Mouse (Mus musculus) B cell, adult (primary cell): Measurements from ENCODE around the gene Prr11. TPM values are rescaled to one million over a fixed set of nuclear protein-coding genes. Genes with fewer than 3 reads are reported as not detected.

Experiments used
- total RNA-seq: library from RNA; stranded (reverse); gene quantifications from 4 replicates; pipeline ENCODE4 v1.2.4, GENCODE M21; 2023; ENCODE audit not compliant: inconsistent age

The Prr11 gene
- total RNA-seq, result 1.3 to 1.7 TPM (median 1.3 TPM) in 4 replicates

DNA sequence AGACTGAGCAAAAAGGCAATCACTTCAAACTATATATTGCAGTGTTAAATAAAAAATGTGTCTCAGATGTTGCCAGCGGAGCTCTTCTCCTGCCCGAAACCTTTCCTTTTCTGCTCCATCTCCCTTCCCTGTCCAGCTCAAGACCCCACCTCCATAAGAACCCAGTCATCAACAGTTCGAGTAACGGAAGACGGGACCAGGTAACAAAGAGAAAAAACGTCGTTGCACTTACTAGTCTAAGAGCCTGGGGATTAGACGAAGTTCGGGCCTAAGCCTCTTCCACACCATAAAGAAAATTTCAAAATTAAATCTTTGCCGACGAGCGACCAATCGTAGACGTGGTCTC lies at the start of gene Prr11:
TSS of gene Prr11 (minus strand) at position 300 of the 346 bp plus-strand sequence.

DNA sequence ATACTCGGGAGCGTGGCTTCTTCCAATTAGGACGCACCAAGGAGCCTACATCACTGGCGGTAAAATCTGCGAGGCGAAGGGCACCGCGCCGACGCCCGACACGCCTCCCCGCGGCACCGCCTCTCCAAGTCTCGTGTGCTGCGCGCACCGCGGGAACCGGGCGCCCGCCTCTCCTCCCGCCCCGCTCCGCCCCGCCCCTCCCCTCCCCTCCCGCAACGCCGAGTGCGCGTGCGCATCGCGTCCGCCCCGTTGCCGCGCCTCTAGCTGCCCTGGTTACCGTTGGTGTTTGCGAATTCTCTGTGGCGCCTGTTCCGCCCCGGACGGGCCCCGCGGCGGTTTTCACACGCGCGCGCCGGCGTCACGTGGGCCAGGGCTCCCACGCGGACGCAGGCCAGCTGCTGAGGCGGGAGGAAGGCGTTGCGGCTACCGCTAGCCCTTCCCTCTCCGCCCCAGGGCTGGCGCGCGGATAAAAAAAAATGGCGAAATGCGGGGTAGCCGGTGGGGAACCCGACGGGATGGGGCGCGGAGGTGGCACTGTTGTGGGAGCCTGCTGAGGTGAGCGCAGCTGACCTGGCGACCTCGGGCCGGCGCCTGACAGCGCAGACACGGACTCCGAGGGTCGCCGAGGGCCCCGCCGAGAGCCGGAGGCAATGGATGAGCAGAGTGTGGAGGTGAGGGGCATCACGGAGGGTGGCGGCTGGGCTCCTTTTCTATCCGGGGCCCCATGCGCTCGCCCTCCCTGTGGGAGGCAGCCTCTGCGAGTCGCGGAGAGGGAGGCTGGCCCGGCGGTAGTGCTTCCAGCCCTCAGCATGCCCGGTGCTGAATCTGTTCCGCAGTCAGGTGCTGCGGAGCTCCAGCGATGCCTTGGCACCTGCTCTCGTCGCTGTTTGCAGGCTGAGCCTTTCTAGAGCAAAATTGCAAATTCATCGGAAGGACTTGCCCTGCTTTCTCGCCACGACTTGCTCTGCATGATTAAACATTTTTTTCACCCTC lies 18.6 kb upstream of the Prr11 start, which contains the start of gene Trim37:
TSS of gene Trim37 (plus strand) at position 254 of the 993 bp plus-strand sequence.

DNA sequence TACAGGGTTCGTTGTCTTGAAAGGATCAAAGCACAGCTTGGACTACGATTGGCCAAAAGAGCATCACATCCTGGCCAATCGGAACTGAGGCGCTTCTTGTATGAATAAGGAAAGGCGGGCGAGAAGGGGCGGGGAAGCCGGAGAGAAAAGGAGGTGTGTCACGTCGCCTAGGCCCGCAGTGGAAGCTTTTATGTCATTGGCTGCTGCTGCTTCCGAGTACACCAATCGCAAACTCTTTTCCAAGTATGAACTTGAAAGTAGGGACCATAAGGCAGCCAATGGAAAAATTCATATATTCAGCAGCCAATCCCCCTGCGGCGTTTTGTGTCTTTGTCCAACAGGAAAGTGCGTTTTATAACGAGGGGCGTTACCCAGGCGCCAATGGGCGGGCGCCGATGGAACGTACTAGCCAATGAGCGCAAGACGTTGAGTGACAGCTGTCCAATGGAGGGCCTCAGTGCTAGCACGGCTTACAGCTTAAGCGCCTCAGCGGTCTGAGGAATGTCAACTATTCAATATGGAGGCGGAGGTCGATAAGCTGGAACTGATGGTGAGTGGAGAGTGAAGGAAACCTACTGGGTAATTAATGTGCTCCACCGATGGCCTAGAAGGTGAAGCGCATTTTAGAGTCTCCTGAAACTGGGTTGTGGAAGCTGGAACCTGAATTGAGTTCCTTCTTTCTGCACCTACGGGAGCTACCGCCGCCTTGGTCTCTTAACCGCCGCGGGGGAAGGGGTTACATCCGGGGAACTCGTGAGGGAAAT lies 429 bp upstream of the Prr11 start, which contains the start of gene Ska2:
TSS of gene Ska2 (plus strand) at position 480 of the 764 bp plus-strand sequence.

DNA sequence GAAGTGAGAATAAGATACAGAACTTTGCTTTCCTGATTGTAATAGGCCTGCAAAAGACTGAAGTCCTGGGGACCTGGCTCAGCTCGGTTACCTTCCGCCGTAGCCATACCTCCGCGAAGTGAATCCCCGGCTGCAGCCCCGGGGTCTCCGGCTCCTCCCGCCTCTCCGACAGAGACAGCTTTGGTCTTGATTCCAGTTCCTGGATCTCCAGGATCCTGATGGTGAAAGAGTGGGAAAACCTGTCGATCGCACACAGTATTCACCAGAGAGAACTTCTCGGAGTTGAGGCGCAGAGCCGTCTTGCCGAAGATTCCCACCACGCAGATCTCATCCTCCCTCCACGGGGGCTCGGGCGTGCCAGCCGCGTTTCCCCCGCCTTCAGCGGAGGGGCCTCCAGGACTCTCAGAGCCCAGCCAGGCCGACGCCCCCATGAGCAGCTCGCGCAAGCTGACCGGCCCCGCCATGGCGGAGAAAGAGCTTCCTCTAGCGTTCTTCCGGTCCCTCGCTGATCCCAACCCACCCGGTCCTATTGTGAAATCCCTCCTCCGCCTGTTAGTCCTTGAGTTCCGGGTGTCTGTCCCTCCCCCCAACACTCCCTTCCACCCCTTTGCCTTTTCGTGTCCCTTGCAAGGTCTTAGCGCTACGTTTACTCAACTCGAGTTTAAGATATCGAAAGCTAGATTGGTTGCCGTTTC lies 22.1 kb downstream of the Prr11 start, which contains the start of gene Smg8:
TSS of gene Smg8 (minus strand) at position 485 of the 695 bp plus-strand sequence.

DNA sequence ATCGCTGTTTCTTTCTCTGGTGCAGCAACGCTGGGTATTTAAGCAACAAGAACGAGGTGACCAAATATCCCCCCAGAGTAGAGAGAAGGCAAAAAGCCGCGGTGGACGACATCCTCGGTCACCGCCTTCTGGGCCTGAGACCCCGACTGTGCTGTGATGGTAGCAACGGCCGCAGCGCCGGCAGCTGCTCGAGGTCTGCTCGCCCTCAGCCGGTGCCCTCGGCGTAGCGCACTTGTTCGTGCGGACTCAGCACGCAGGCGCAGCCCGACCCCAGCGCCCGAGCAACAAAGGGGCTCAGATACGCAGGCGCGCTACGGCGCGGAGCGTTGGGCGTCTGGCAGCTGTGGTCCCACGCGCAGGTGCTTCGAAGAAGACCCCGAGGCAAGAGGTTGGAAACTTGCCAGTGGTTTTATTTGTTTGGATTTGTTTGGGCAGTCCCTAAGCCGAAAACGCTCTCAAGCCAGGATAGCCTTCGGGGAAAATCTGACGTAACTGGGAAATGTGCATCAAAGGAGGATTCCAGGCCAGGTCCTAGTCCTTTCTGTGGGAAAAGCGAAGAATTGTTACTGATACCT lies 34.6 kb downstream of the Prr11 start, which contains the start of gene Gdpd1:
TSS of gene Gdpd1 (minus strand) at position 197 of the 575 bp plus-strand sequence.

Other genes starting within 250 kb of the Prr11 start
- gene Ypel2, start 115.0 kb downstream of the Prr11 start, total RNA-seq, result 3.8 to 6.0 TPM (median 5.4 TPM) in 4 replicates
- 0.22 to 0.42 TPM (median 0.22 TPM) in 3 of 4 replicates, not detected in the other for gene Gdpd1, start 34.6 kb downstream of the Prr11 start, total RNA-seq
- gene Smg8, start 21.9 kb downstream of the Prr11 start, total RNA-seq, result 23.1 to 29.1 TPM (median 26.1 TPM) in 4 replicates
- gene Ska2, start 526 bp upstream of the Prr11 start, total RNA-seq, result 4.6 to 9.2 TPM (median 7.5 TPM) in 4 replicates
- gene Trim37, start 18.4 kb upstream of the Prr11 start, total RNA-seq, result 6.7 to 12.1 TPM (median 10.2 TPM) in 4 replicates